Mouse (Mus musculus) forebrain, embryonic 14.5 days (tissue): ENCODE data around the gene F2rl1. TPM values are rescaled to one million over a fixed set of nuclear protein-coding genes. Genes with fewer than 3 reads are reported as not detected.
A peak's percentile ranks its signal among the peaks of the same experiment; 100 is the strongest.

Experiments
- ATAC-seq: fragments of 200-750 bp; cut with Nextera tagmentation; 2 replicates; pipeline ENCODE4 v1.8.0; 2017; ENCODE audit warnings: mild to moderate bottlenecking, moderate library complexity
- DNase-seq: peaks from one replicate; pipeline ENCODE4 v3.0.0-alpha.2; 2015; ENCODE audit warnings: low spot score
- H3K27ac ChIP-seq: fragments of 300-500 bp; sonication (generic); 2 replicates; pipeline ENCODE4 v1.5.1; 2014; ENCODE audit warnings: low read depth, mild to moderate bottlenecking, control low read depth, low read length, moderate library complexity
- H3K27me3 ChIP-seq: fragments of 300-500 bp; sonication (generic); replicated peaks from 2 replicates; pipeline ENCODE4 v1.6.1; 2014; ENCODE audit warnings: low read length, control low read depth, mixed read lengths; ENCODE audit not compliant: control insufficient read depth, insufficient read depth
- H3K36me3 ChIP-seq: fragments of 300-500 bp; sonication (generic); 2 replicates; pipeline ENCODE4 v1.6.1; 2014; ENCODE audit warnings: low read length, control low read depth; ENCODE audit not compliant: control insufficient read depth, insufficient read depth
- H3K4me1 ChIP-seq: fragments of 300-500 bp; sonication (generic); 2 replicates; pipeline ENCODE4 v1.6.1; 2014; ENCODE audit warnings: antibody characterized with exemption, low read length, control low read depth; ENCODE audit not compliant: control insufficient read depth, insufficient read depth
- H3K4me2 ChIP-seq: fragments of 300-500 bp; sonication (generic); 2 replicates; pipeline ENCODE4 v1.6.1; 2014; ENCODE audit warnings: mild to moderate bottlenecking, control low read depth, low read length
- H3K4me3 ChIP-seq: fragments of 300-500 bp; sonication (generic); 2 replicates; pipeline ENCODE4 v1.5.1; 2014; ENCODE audit warnings: low read depth, low read length, control low read depth
- H3K9ac ChIP-seq: fragments of 300-500 bp; sonication (generic); 2 replicates; pipeline ENCODE4 v1.6.1; 2014; ENCODE audit warnings: mild to moderate bottlenecking, low read length, control low read depth, moderate library complexity
- H3K9me3 ChIP-seq: fragments of 300-500 bp; sonication (generic); replicated peaks from 2 replicates; pipeline ENCODE4 v1.6.1; 2016; ENCODE audit warnings: low read length, control low read depth, mixed read lengths; ENCODE audit not compliant: control insufficient read depth
- WGBS: fragments of 180-500 bp; shearing (Covaris S2); extraction: QIAGEN DNeasy Blood & Tissue Kit; methylation state at CpG from one replicate; pipeline ENCODE4 v1.1.7; 2014; 5-methylcytosine and 5-hydroxymethylcytosine counted together
- polyA plus RNA-seq: library from polyadenylated mRNA; unstranded; fragments of >200 nt; fragmentation: Nextera tagmentation; extraction: Ambion mirVana; gene quantifications from 2 replicates; pipeline ENCODE4 v1.2.1, GENCODE M21; 2014

The F2rl1 gene
- polyA plus RNA-seq, 1 experiment from 2014 or later: 0.17 TPM

- Histone ChIP-seq H3K4me2 (no peak overlapping the region), H3K36me3 (no peaks in the 10 kb centered on the region), H3K27me3 (no peaks in the 10 kb centered on the region), H3K9ac (no peak overlapping the region), H3K4me3 (no peak overlapping the region), H3K9me3 (no peaks in the 10 kb centered on the region), H3K27ac (no peak overlapping the region), H3K4me1 (no peaks in the 10 kb centered on the region)
- WGBS: 71% methylated on average over 2 of the region's 2 CpGs
- ATAC-seq (no peak), DNase-seq (peak; percentile 28)
These were observed 54.1 kb downstream of the F2rl1 start for GRCm38 (mm10) chr13:95470970-95471369.

Other genes starting within 250 kb of the F2rl1 start
- 35.5 and 38.9 TPM in 2 replicates for gene Zbed3, start 201.6 kb downstream of the F2rl1 start, polyA plus RNA-seq
- 38.0 and 40.3 TPM in 2 replicates for gene Aggf1, start 149.9 kb downstream of the F2rl1 start, polyA plus RNA-seq
- 0.75 and 1.1 TPM in 2 replicates for gene Crhbp, start 80.3 kb downstream of the F2rl1 start, polyA plus RNA-seq
- gene S100z, start 46.5 kb downstream of the F2rl1 start, polyA plus RNA-seq: not detected in 2 replicates
- 76.2 and 80.5 TPM in 2 replicates for gene F2r, start 93.3 kb upstream of the F2rl1 start, polyA plus RNA-seq
- 0.27 and 0.51 TPM in 2 replicates for gene F2rl2, start 171.6 kb upstream of the F2rl1 start, polyA plus RNA-seq